Mouse (Mus musculus) CH12.LX (cell line): ENCODE results near the gene Ung. TPM values are rescaled to one million over a fixed set of nuclear protein-coding genes. Genes with fewer than 3 reads are reported as not detected.
A peak's percentile ranks its signal among the peaks of the same experiment; 100 is the strongest.

Source experiments
- DNase-seq: peaks from one replicate; pipeline ENCODE4 v3.0.0-alpha.2; 2013; ENCODE audit errors: extremely low read depth
- H3K27ac ChIP-seq: 2 replicates; pipeline ENCODE4 v1.5.1; 2012; ENCODE audit warnings: low read depth, mild to moderate bottlenecking, control low read depth, moderate library complexity; ENCODE audit not compliant: insufficient read depth
- H3K27me3 ChIP-seq: replicated peaks from 2 replicates; pipeline ENCODE3; 2012; ENCODE audit warnings: inconsistent platforms
- H3K36me3 ChIP-seq, 2 experiments: replicated peaks in 1 of 2; 2 replicates each; pipeline versions ENCODE3 to v1.6.1; 2012; ENCODE audit warnings: inconsistent platforms in 1 of 2, low read length in 1 of 2, mild to moderate bottlenecking in 1 of 2, mixed read lengths in 1 of 2, moderate library complexity in 1 of 2; ENCODE audit not compliant: control insufficient read depth in 1 of 2, insufficient read depth in 1 of 2
- H3K4me1 ChIP-seq, 2 experiments: 2 replicates each; pipeline ENCODE4 v1.6.1; 2012; ENCODE audit warnings: inconsistent platforms in 1 of 2, moderate library complexity in 1 of 2; ENCODE audit not compliant: insufficient read depth in 2 of 2, control insufficient read depth in 1 of 2
- H3K4me2 ChIP-seq: 2 replicates; pipeline ENCODE4 v1.6.1; 2012; ENCODE audit warnings: low read depth, mild to moderate bottlenecking, control low read depth; ENCODE audit not compliant: poor library complexity, insufficient read depth, severe bottlenecking
- H3K4me3 ChIP-seq, 3 experiments: fragments of 150-350 bp in 1 of 3; sonication (generic) in 1 of 3; replicated peaks in 1 of 3; 2 replicates each; pipeline versions ENCODE3 to v1.5.1; 2011 to 2012; ENCODE audit warnings: low read depth in 2 of 3, low read length in 2 of 3, mild to moderate bottlenecking in 2 of 3, moderate library complexity in 2 of 3, control low read depth in 1 of 3, improper control_type of control experiment in 1 of 3, inconsistent platforms in 1 of 3, mixed read lengths in 1 of 3; ENCODE audit not compliant: poor library complexity in 1 of 3
- H3K79me2 ChIP-seq: replicated peaks from 2 replicates; pipeline ENCODE4 v1.6.1; 2012; ENCODE audit warnings: mild to moderate bottlenecking, moderate library complexity; ENCODE audit not compliant: control insufficient read depth, poor library complexity, insufficient read depth, severe bottlenecking; ENCODE audit errors: extremely low read depth
- H3K9ac ChIP-seq: 2 replicates; pipeline ENCODE4 v1.6.1; 2012; ENCODE audit warnings: low read depth, mild to moderate bottlenecking, control low read depth, moderate library complexity; ENCODE audit not compliant: insufficient read depth
- H3K9me3 ChIP-seq: replicated peaks from 2 replicates; pipeline ENCODE3; 2012; ENCODE audit warnings: low read length, inconsistent platforms, mixed read lengths
- BHLHE40 ChIP-seq: IDR thresholded peaks from 2 replicates; pipeline ENCODE4 v1.6.1; 2011; ENCODE audit warnings: mild to moderate bottlenecking, low read depth, low read length, improper control_type of control experiment
- CHD1 ChIP-seq: IDR thresholded peaks from 2 replicates; pipeline ENCODE4 v1.6.1; 2012; ENCODE audit warnings: low read depth, low read length, improper control_type of control experiment, inconsistent platforms
- CHD2 ChIP-seq: IDR thresholded peaks from 2 replicates; pipeline ENCODE4 v1.6.1; 2011; ENCODE audit warnings: low read length, improper control_type of control experiment
- CTCF ChIP-seq, 2 experiments: IDR thresholded peaks in 1 of 2; conservative IDR thresholded peaks in 1 of 2; 2 replicates each; pipeline ENCODE4 v1.5.1; 2011 to 2012; ENCODE audit warnings: low read depth in 2 of 2, low read length in 2 of 2, improper control_type of control experiment in 1 of 2, inconsistent platforms in 1 of 2, mild to moderate bottlenecking in 1 of 2, moderate library complexity in 1 of 2
- E2F4 ChIP-seq: IDR thresholded peaks from 2 replicates; pipeline ENCODE4 v1.6.1; 2011; ENCODE audit warnings: low read depth, low read length, improper control_type of control experiment; ENCODE audit not compliant: insufficient replicate concordance
- ELF1 ChIP-seq: IDR thresholded peaks from 2 replicates; pipeline ENCODE4 v1.6.1; 2014; ENCODE audit warnings: low read depth, mild to moderate bottlenecking, inconsistent platforms, low read length, improper control_type of control experiment
- EP300 ChIP-seq: IDR thresholded peaks from 2 replicates; pipeline ENCODE4 v1.6.1; 2011; ENCODE audit warnings: low read length, improper control_type of control experiment
- ETS1 ChIP-seq: conservative IDR thresholded peaks from 2 replicates; pipeline ENCODE4 v1.6.1; 2012; ENCODE audit warnings: low read depth, mild to moderate bottlenecking, inconsistent platforms, low read length, improper control_type of control experiment, moderate library complexity
- GABPA ChIP-seq: IDR thresholded peaks from 2 replicates; pipeline ENCODE4 v1.6.1; 2012; ENCODE audit warnings: low read depth, low read length, improper control_type of control experiment, inconsistent platforms; ENCODE audit not compliant: insufficient replicate concordance
- HCFC1 ChIP-seq: IDR thresholded peaks from 2 replicates; pipeline ENCODE4 v1.6.1; 2012; ENCODE audit warnings: low read depth, mild to moderate bottlenecking, inconsistent platforms, low read length, improper control_type of control experiment
- IRF4 ChIP-seq: IDR thresholded peaks from 2 replicates; pipeline ENCODE4 v1.6.1; 2014; ENCODE audit warnings: low read depth, mild to moderate bottlenecking, inconsistent platforms, low read length, improper control_type of control experiment
- JUN ChIP-seq: IDR thresholded peaks from 2 replicates; pipeline ENCODE4 v1.6.1; 2011; ENCODE audit warnings: low read depth, mild to moderate bottlenecking, low read length, improper control_type of control experiment, moderate library complexity; ENCODE audit not compliant: insufficient read depth
- JUND ChIP-seq: conservative IDR thresholded peaks from 2 replicates; pipeline ENCODE4 v1.6.1; 2011; ENCODE audit warnings: low read depth, low read length, improper control_type of control experiment
- KAT2A ChIP-seq: IDR thresholded peaks from 2 replicates; pipeline ENCODE4 v1.6.1; 2012; ENCODE audit warnings: low read length, improper control_type of control experiment, inconsistent platforms; ENCODE audit not compliant: insufficient replicate concordance
- MAFK ChIP-seq: IDR thresholded peaks from 2 replicates; pipeline ENCODE4 v1.6.1; 2011; ENCODE audit warnings: low read length, improper control_type of control experiment; ENCODE audit not compliant: insufficient replicate concordance
- MAX ChIP-seq: IDR thresholded peaks from 2 replicates; pipeline ENCODE4 v1.6.1; 2011; ENCODE audit warnings: low read length, improper control_type of control experiment
- MAZ ChIP-seq: IDR thresholded peaks from 2 replicates; pipeline ENCODE4 v1.6.1; 2012; ENCODE audit warnings: low read depth, mild to moderate bottlenecking, inconsistent platforms, low read length, improper control_type of control experiment, moderate library complexity
- MEF2A ChIP-seq: IDR thresholded peaks from 2 replicates; pipeline ENCODE4 v1.6.1; 2014; ENCODE audit warnings: low read depth, mild to moderate bottlenecking, inconsistent platforms, low read length, improper control_type of control experiment, borderline replicate concordance
- MXI1 ChIP-seq: IDR thresholded peaks from 2 replicates; pipeline ENCODE4 v1.6.1; 2011; ENCODE audit warnings: mild to moderate bottlenecking, low read depth, low read length, improper control_type of control experiment
- MYC ChIP-seq: IDR thresholded peaks from 2 replicates; pipeline ENCODE4 v1.6.1; 2011; ENCODE audit warnings: low read depth, mild to moderate bottlenecking, improper control_type of control experiment, low read length
- NELFE ChIP-seq: IDR thresholded peaks from 2 replicates; pipeline ENCODE4 v1.6.1; 2011; ENCODE audit warnings: low read depth, low read length, improper control_type of control experiment
- NRF1 ChIP-seq: IDR thresholded peaks from 2 replicates; pipeline ENCODE4 v1.6.1; 2014; ENCODE audit warnings: low read depth, mild to moderate bottlenecking, inconsistent platforms, low read length, improper control_type of control experiment, moderate library complexity
- PAX5 ChIP-seq: IDR thresholded peaks from 2 replicates; pipeline ENCODE4 v1.6.1; 2012; ENCODE audit warnings: low read length, inconsistent platforms, mixed read lengths
- POLR2A ChIP-seq: IDR thresholded peaks from 2 replicates; pipeline ENCODE4 v1.6.1; 2011; ENCODE audit warnings: low read depth, mild to moderate bottlenecking, improper control_type of control experiment, low read length
- POLR2AphosphoS2 ChIP-seq: IDR thresholded peaks from 2 replicates; pipeline ENCODE4 v1.6.1; 2011; ENCODE audit warnings: low read depth, low read length, improper control_type of control experiment
- RAD21 ChIP-seq: IDR thresholded peaks from 2 replicates; pipeline ENCODE4 v1.6.1; 2011; ENCODE audit warnings: low read depth, mild to moderate bottlenecking, low read length, improper control_type of control experiment, moderate library complexity
- RCOR1 ChIP-seq: conservative IDR thresholded peaks from 2 replicates; pipeline ENCODE4 v1.6.1; 2012; ENCODE audit warnings: low read depth, mild to moderate bottlenecking, inconsistent platforms, low read length, improper control_type of control experiment
- SIN3A ChIP-seq: IDR thresholded peaks from 2 replicates; pipeline ENCODE4 v1.6.1; 2012; ENCODE audit warnings: low read length, improper control_type of control experiment, inconsistent platforms
- SMC3 ChIP-seq: IDR thresholded peaks from 2 replicates; pipeline ENCODE4 v1.6.1; 2011; ENCODE audit warnings: low read depth, low read length, improper control_type of control experiment
- TBP ChIP-seq: conservative IDR thresholded peaks from 2 replicates; pipeline ENCODE4 v1.6.1; 2011; ENCODE audit warnings: low read depth, low read length, improper control_type of control experiment
- TCF12 ChIP-seq: IDR thresholded peaks from 2 replicates; pipeline ENCODE4 v1.6.1; 2014; ENCODE audit warnings: low read depth, mild to moderate bottlenecking, inconsistent platforms, low read length, improper control_type of control experiment
- UBTF ChIP-seq: IDR thresholded peaks from 2 replicates; pipeline ENCODE4 v1.6.1; 2012; ENCODE audit warnings: low read depth, mild to moderate bottlenecking, inconsistent platforms, low read length, improper control_type of control experiment, moderate library complexity
- USF1 ChIP-seq: IDR thresholded peaks from 2 replicates; pipeline ENCODE4 v1.6.1; 2014; ENCODE audit warnings: low read depth, mild to moderate bottlenecking, inconsistent platforms, low read length, improper control_type of control experiment
- USF2 ChIP-seq: conservative IDR thresholded peaks from 2 replicates; pipeline ENCODE4 v1.6.1; 2011; ENCODE audit warnings: low read depth, low read length, improper control_type of control experiment
- ZC3H11A ChIP-seq: IDR thresholded peaks from 2 replicates; pipeline ENCODE4 v1.6.1; 2012; ENCODE audit warnings: low read depth, mild to moderate bottlenecking, inconsistent platforms, low read length, improper control_type of control experiment
- ZKSCAN1 ChIP-seq: IDR thresholded peaks from 2 replicates; pipeline ENCODE4 v1.6.1; 2012; ENCODE audit warnings: low read depth, inconsistent platforms, low read length, improper control_type of control experiment, borderline replicate concordance
- ZMIZ1 ChIP-seq: IDR thresholded peaks from 2 replicates; pipeline ENCODE4 v1.6.1; 2012; ENCODE audit warnings: low read depth, mild to moderate bottlenecking, inconsistent platforms, low read length, improper control_type of control experiment
- ZNF384 ChIP-seq: IDR thresholded peaks from 2 replicates; pipeline ENCODE4 v1.6.1; 2012; ENCODE audit warnings: low read depth, low read length, improper control_type of control experiment, inconsistent platforms
- dilution Hi-C: fragments of 300-500 bp; cut with MboI; formaldehyde crosslinking; loops from 2 replicates; pipeline ENCODE4 v1.14.3; 2020; ENCODE audit warnings: low sequenced_read_pairs; ENCODE audit not compliant: extremely low pct_unique_long_range_greater_than_20kb, extremely low pct_ligation_motif_present
- in situ Hi-C: fragments of 300-500 bp; cut with MboI; formaldehyde crosslinking; loops from 3 replicates; pipeline ENCODE4 v1.14.3; 2019; ENCODE audit warnings: low sequenced_read_pairs, low pct_ligation_motif_present, low pct_unique_long_range_greater_than_20kb, mixed read lengths
- polyA plus RNA-seq: library from polyadenylated mRNA; unstranded; fragments of >175 nt; gene quantifications from 2 replicates; pipeline ENCODE4 v1.2.1, GENCODE M21; 2012; ENCODE audit warnings: low read depth; ENCODE audit not compliant: insufficient read length
- total RNA-seq, 2 experiments: library from RNA; depleted of rRNA; stranded (reverse); fragments of 300-350 nt in 1 of 2; fragments of >200 nt in 1 of 2; gene quantifications; 2 replicates each; pipeline ENCODE4 v1.2.3; 2012 to 2014

Gene Ung
- total and polyA plus RNA-seq, 3 experiments, result 39.1 to 91.9 (median 51.9) TPM

GRCm38 (mm10) chr5:114115030-114115429 lies 15.2 kb upstream of the Ung start:
- H3K4me3 ChIP-seq, result no peak overlapping the region
- H3K9ac ChIP-seq, result no peak overlapping the region
- H3K79me2 ChIP-seq, result no peaks in the 10 kb centered on the region
- H3K27ac ChIP-seq, result no peak overlapping the region
- peaks cover 67 to 89% of the 10 kb centered on the region in 2 experiments for H3K36me3 ChIP-seq
- DNase-seq, result peak; percentile 55
- dilution Hi-C loops, result no loop called here
- no peaks in the 10 kb centered on the region for H3K27me3 ChIP-seq
- H3K4me1 ChIP-seq, result peaks cover 10 to 43% of the 10 kb centered on the region in 2 experiments
- TF ChIP-seq EP300, result peak; percentile 86
- 0 out of 2 replicates have a peak, but pooled peaks have one; percentile 52 for TF ChIP-seq CHD2
- no peak for TF ChIP-seq BHLHE40
- TF ChIP-seq MXI1, result peak; percentile 49
- no peak for TF ChIP-seq POLR2AphosphoS2
- TF ChIP-seq ZC3H11A, result no peak
- no peak for TF ChIP-seq HCFC1
- no peak for TF ChIP-seq PAX5
- no peak for TF ChIP-seq NRF1
- TF ChIP-seq ZKSCAN1, result no peak
- no peak for TF ChIP-seq MYC
- TF ChIP-seq RAD21, result no peak
- no peak for TF ChIP-seq UBTF
- no peak for TF ChIP-seq CHD1
- TF ChIP-seq TCF12, result peak; percentile 46; the same call in 1 of the 2 replicates
- no peak for TF ChIP-seq MAFK
- TF ChIP-seq JUN, result no peak
- TF ChIP-seq USF1, result no peak
- peak; percentile 86 for TF ChIP-seq IRF4
- peak; percentile 61 for TF ChIP-seq ZNF384
- TF ChIP-seq ETS1, result peak; percentile 28; the same call in 1 of the 2 replicates
- TF ChIP-seq MEF2A, result peak; percentile 53; the same call in 1 of the 2 replicates
- TF ChIP-seq USF2, result no peak
- TF ChIP-seq JUND, result no peak
- no peak for TF ChIP-seq KAT2A
- no peak for TF ChIP-seq TBP
- no peak for TF ChIP-seq E2F4
- no peak for TF ChIP-seq SMC3
- no peak for TF ChIP-seq MAX
- TF ChIP-seq RCOR1, result 0 out of 2 replicates have a peak, but pooled peaks have one; percentile 46
- no peak for TF ChIP-seq SIN3A
- TF ChIP-seq MAZ, result no peak
- TF ChIP-seq CTCF (conservative IDR thresholded peaks at IDR 0.05 in 1 of 2, IDR thresholded peaks at IDR 0.05 in 1 of 2; ENCODE audit: low read depth in 2 of 2, low read length in 2 of 2), result no peak
- no peak for TF ChIP-seq POLR2A
- no peak for TF ChIP-seq NELFE
- peak; percentile 57; the same call in 1 of the 2 replicates for TF ChIP-seq ELF1
- TF ChIP-seq ZMIZ1, result no peak
- no peak for TF ChIP-seq GABPA
- H3K9me3 ChIP-seq, result no peaks in the 10 kb centered on the region
- in situ Hi-C loops, result no loop called here
- no peak overlapping the region for H3K4me2 ChIP-seq
